Mouse (Mus musculus) liver, adult (tissue): ENCODE results near the gene Itga9.

Source experiments
- GATA4 ChIP-seq: IDR thresholded peaks from 2 replicates; pipeline ENCODE4 v1.6.1; 2014; ENCODE audit warnings: mild to moderate bottlenecking, low read length; ENCODE audit not compliant: insufficient replicate concordance

The Itga9 gene

DNA sequence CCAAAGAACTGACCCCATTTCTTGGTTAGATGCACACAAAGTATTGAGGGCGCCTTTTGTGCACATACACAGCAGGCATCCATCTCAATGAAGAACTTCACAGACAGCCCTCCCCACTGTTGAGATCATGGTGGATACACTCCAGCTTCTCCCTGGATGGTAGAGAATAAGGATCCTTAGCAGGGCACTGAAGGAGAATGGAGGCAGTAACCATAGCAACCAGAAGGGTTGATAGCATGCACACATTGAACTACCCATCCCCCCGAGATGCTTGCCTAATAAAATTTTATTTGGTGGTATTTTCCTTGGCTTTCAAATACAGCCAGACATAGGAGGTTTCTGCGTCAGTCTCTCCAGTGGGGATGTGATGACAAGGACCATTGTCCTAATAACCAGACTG lies 184.7 kb downstream of the Itga9 start:
- no peak for TF ChIP-seq GATA4

GRCm38 (mm10) chr9:118793151-118793785 lies 186.8 kb downstream of the Itga9 start:
- no peak for TF ChIP-seq GATA4

- no peak for TF ChIP-seq GATA4
These were observed 188.2 kb downstream of the Itga9 start for GRCm38 (mm10) chr9:118794668-118795067.

- TF ChIP-seq GATA4: no peak
These were observed 188.8 kb downstream of the Itga9 start for GRCm38 (mm10) chr9:118795304-118795703.

DNA sequence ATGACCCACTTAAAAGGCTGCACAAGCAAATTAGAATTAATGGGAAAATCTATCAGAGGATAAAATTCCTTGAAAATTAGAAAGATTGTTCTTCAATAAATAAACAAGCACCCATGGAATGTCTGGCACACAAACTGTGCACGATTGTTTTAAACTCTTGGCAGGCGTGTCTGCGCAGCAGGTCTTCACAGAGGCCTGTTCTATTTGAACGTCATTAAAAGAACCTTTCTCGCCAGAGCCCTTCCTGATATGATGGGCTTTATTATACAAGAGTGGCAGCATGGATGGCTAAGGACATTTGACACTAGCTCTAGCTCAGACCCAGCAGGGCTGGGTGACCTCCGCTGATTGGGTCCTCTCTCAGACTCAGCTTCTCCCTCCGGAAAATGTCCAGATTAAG lies 192.6 kb downstream of the Itga9 start:
- TF ChIP-seq GATA4: no peak

DNA sequence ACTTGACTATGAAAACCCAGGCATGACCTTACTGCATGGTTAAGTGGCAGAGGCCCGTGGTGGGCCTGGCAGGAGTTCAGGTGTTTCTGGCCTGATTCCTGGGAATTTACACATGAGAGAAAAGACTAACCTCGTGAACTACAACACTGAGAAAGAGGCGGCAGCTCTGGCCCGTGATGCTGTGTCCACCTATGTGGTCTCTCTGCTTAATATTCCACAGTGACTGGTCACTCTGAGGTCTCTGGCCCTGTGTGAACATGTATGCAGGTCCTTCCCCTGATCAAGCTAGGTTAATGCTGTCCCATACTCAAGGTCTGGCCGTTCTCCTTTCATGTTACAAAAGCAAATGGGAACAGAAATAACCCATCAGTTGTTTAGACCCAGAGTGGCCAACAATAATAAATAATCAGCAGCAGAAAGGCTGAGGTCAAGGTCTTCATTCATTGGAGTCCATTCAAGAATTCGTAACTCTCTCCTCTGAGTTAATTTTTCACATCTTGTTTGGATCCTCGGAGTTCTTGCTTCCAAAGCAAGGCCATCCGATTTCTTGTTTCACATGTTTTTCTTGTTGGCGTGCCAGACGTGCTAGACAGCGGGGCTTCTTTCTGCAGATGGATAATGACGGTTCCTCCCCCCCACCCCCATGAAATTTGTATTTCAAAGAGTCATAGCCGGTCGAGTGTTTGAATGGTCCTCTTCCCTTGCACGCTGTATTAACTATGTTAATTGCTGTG lies 194.9 kb downstream of the Itga9 start:
- no peak for TF ChIP-seq GATA4

DNA sequence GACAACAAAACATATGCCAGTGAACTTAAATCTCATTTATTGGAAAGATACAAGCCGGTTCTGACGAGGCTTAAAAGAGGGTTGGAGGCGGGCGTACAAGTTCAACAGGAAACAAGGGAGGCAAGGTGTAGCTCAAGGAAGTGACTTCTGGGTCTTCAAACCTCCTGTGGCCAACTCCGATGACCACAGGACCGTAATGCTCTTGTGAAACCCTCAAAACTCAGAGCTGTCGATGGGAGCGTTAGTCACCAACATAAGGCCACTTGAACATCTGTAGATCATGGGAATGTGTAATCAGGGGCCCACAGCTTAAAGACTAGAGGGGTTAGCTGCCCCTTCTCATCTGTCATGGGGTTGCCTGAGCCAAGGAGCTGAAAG lies 195.4 kb downstream of the Itga9 start:
- no peak for TF ChIP-seq GATA4

- no peak for TF ChIP-seq GATA4
These were observed 195.9 kb downstream of the Itga9 start for GRCm38 (mm10) chr9:118802380-118802779.

DNA sequence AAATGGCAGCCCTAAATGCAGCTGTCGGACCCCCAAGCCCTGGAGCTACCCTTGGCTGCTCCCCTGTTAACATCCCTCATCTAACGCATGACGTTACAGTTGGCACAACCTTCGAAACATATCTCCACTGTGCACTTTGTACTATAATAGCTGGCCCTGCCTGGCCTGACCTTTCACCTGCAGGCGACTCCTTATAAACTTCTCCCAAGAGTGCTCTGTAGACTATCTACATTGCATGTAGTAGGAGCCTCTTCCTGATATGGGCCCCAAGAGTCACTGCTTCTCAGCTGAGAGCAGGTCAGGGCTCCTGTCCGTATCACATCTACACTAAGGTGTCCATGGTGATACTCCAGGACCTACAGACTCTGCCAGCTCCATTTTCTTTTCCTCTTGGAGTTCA lies 199.2 kb downstream of the Itga9 start:
- TF ChIP-seq GATA4: no peak

DNA sequence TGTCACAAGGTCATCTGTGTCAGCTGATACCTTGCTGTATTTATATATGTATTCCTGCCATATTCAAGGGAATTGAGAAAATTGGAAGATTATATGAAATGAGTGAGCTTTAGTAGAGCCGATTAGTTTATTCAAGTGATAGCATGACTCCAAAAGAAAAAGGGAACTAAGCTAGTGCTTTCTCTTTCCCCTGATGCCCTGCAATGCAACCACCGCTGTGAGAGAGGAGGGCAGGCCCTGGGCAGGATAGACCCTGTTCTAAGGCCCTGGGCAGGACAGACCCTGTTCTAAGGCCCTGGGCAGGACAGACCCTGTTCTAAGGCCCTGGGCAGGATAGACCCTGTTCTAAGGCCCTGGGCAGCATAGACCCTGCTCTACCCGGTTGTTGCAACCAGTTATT lies 201.2 kb downstream of the Itga9 start:
- no peak for TF ChIP-seq GATA4

- TF ChIP-seq GATA4: no peak
These were observed 205.7 kb downstream of the Itga9 start for GRCm38 (mm10) chr9:118812221-118812620.

DNA sequence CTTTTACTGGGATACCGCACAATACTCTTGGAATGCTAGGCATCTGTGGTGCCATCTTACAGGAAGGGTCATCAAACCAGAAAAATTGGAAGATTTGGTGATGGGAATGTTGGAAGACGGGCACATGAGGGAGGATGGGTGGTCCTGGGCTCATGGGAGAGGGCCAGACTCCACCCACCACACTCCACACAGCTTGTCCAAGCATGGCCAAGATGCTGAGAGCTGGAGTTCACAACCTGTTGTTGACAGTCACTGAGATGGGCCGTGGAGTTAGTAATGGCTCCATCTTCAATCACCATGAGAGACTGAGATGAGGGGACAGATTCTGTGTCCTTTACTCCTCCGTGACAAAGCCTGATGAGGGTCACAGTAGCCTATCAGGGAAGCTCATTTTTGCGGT lies 207.0 kb downstream of the Itga9 start:
- no peak for TF ChIP-seq GATA4

DNA sequence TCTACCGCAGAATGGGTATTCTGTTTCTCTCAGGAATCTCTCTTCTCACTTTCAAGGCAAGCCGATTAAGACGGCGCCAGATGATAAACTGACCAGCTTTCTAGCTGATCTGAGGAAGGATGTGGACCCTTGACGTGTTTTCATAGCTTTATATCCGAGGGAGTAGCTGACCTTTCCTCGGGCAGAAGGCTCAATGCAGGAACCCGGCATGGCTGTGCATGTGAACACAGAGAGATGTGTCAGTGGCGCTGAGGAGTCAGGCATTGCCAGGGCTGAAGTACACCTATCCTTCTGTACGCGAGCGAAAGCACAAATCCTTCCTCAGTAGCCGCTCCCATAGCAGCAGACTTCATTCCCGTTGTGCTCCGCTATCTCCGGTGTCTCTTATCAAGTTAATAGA lies 207.6 kb downstream of the Itga9 start:
- TF ChIP-seq GATA4: no peak

DNA sequence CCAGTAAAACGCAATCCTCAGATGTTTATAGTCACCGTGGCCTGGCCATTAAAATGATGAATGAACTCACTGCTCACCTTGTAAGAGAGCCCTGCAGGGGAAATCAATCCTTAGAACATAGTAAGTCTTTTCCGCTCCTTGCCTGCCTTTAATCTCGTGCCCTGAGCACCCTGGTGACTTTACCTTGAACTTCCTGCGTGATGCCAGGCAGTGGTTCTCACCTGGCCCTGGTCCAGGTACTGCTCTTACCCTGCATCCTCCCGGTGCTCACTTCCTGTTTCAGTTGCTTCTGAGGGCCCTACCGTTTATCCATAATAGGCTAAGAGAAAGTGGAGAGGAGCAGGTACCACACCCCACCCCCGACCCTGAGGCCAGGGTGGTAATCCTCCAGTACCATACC lies 208.0 kb downstream of the Itga9 start:
- TF ChIP-seq GATA4: no peak

- no peak for TF ChIP-seq GATA4
These were observed 209.1 kb downstream of the Itga9 start for GRCm38 (mm10) chr9:118815543-118815942.

GRCm38 (mm10) chr9:118818508-118818907 lies 212.0 kb downstream of the Itga9 start:
- no peak for TF ChIP-seq GATA4
